Mouse (Mus musculus) embryo, embryonic 10.5 days (tissue): ENCODE measurements at regions not wholly inside any gene's neighbourhood (a gene's known extent, or its start where the extent isn't known, plus 50 kb on each side); places are given as distances from the start of the nearest gene placed in this dataset.

Experiments used
- DNase-seq: peaks from one replicate; pipeline ENCODE4 v3.0.0-alpha.2; 2015; ENCODE audit warnings: low spot score

- no peak for DNase-seq
Observed at GRCm38 (mm10) chr17:48592457-48592856, 137.8 kb downstream of the Unc5cl start.

DNA sequence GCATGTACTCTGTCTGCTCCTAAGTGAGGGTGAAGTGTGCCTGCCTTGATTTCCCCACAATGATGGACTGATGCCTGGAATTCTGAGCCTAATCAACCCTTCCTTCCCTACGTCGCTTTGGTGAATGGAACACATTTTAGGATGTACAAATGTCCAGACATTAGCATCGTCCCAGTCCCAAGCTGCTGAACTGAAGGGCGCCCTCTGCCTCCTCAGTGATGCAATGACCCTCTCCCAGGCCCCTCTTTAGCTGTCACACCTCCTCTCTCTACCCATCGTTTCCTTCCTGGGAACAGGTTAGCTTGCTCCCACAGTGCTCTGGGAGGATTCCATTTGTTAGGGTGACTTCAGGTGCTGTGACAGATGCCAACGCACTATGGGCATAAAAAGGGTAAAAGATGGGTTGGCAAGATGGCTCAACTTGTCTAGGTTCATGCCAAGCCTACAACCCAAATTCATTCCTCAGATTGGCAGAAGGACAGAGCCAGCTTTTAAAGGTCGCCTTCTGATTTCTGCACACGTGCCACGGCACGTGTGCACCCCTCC, 140.8 kb downstream of the Unc5cl start:
- no peak for DNase-seq

GRCm38 (mm10) chr17:48596406-48596805, 141.7 kb downstream of the Unc5cl start:
- DNase-seq: no peak

DNA sequence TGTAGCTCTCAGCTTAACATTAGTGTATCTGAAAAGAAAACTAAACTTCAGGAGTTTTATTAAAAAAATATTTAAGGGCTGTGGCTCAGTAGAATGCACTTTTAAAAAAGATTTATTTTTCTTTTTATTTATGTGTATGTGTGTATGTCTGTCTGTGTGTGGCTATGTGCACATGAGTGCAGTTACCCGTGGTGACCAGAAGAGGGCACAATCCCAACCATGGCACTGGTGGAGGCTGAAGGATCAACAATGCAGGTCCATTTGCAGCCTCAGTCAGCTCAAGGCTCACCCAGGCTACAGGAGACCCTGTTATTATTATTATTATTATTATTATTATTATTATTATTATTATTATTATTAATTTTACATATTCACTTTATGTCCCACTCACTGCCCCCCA, 142.6 kb downstream of the Unc5cl start:
- no peak for DNase-seq

- no peak for DNase-seq
Observed at GRCm38 (mm10) chr17:48598471-48599141, 143.9 kb downstream of the Unc5cl start.

DNA sequence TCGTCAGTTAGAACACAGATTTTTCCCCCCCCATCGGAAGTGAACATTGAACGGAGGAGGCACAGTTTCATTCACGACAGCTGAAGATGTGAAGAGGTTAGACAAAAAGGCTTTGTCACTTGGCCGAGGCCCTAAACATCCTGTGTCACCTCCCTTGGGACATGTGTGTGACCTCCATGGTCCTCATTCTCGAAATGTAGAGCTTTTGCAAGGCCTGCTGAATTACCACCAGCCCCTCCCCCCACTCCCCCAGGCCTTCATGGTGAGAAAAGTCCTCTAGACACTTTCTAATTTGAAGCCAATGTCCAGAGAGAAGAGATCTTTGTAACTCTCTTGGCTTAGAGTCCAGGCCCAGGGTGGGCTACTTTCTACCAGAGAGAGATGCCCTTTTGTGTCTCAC, 145.5 kb downstream of the Unc5cl start:
- DNase-seq: peak; percentile 12

- peak; percentile 86 for DNase-seq
Observed at GRCm38 (mm10) chr17:48602554-48602953, 147.9 kb downstream of the Unc5cl start.

DNA sequence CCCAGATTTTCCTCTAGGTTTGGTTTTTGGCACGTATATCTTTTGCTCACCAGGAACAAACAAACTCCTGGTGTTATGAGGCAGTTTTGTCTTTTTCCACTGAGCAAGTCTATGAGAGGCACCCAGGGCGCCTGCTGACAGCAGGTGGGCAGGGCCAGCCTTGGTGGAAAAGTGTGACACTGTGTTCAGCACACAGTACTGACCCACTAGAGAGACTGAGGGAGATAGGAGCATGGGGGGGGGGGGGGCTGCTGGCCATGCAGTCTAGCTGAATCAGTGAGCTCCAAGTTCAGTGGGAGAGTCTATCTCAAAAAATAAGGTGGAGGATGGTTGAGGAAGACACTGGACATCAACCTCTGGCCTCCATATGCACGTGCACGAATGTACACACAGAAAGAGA, 152.1 kb downstream of the Unc5cl start:
- no peak for DNase-seq

- DNase-seq: no peak
Observed at GRCm38 (mm10) chr17:48608315-48608714, 153.6 kb downstream of the Unc5cl start.

GRCm38 (mm10) chr17:48610107-48610506, 155.4 kb downstream of the Unc5cl start:
- DNase-seq: no peak

DNA sequence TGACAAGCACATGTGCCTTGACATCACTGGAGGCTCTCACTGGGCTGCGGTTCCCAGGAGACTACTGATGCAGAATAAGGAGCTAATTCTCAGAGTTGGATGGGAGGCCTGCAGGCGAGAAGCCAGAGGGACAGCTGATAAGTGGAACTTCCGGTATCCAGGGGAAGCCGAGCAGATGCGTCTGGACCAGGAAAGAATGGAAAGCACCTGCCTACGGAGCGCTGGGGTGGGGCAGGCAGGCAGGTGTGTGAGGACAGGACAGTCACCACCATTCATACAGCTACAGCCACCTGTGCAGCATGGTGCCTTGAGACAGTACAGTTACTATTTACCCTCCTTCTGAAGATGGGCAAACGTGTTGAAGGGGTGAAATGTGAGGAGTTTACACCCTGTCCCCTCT, 156.1 kb downstream of the Unc5cl start:
- DNase-seq: no peak

- DNase-seq: no peak
Observed at GRCm38 (mm10) chr17:48613491-48613890, 158.8 kb downstream of the Unc5cl start.

- DNase-seq: no peak
Observed at GRCm38 (mm10) chr17:48615248-48615647, 160.5 kb downstream of the Unc5cl start.

- no peak for DNase-seq
Observed at GRCm38 (mm10) chr17:48616205-48616604, 161.5 kb downstream of the Unc5cl start.

DNA sequence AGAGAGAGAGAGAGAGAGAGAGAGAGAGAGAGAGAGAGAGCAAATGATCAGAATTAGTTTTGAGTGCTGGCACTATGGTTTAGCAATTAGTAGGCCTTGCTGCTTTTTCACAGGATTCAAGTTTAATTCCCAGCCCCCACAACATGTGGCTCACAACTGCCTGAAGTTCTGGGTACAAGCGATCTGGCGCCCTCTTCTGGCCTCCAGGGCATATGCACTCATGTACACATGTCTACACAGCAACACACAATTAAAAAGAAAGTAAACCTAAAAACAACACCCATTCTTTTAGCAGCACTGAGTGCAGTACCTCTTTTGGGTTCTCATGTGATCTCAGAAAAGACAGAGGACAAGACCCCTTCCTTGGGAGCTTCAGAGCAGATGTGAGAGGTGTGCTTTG, 166.2 kb downstream of the Unc5cl start:
- no peak for DNase-seq

- no peak for DNase-seq
Observed at GRCm38 (mm10) chr17:48621676-48622075, 167.0 kb downstream of the Unc5cl start.

DNA sequence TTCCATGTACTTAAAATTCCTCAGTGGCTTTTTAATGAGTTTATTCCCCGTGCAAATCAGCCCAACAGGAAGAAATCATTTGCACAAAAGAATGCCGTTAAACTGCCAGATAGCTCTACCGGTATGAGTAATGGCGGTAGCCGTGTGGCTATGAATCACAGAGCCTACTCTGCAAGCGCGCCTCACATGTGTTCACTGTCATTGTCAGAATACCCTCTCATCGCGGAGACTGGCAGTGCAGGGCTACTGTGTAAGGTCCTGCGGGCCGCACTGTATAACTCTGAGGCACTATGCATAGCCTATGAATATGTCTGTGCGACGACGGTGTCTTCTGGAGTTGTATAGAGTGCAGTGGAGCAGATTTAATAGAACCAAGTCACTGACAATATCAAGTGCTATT, 170.2 kb downstream of the Unc5cl start:
- DNase-seq: no peak

GRCm38 (mm10) chr17:48625971-48626370, 171.3 kb downstream of the Unc5cl start:
- DNase-seq: no peak

- DNase-seq: no peak
Observed at GRCm38 (mm10) chr17:48639611-48640010, 184.9 kb downstream of the Unc5cl start.

- no peak for DNase-seq
Observed at GRCm38 (mm10) chr17:48643533-48644019, 188.9 kb downstream of the Unc5cl start.

- DNase-seq: no peak
Observed at GRCm38 (mm10) chr17:48645056-48645455, 190.4 kb downstream of the Unc5cl start.

- DNase-seq: no peak
Observed at GRCm38 (mm10) chr17:48646626-48647195, 192.0 kb downstream of the Unc5cl start.

DNA sequence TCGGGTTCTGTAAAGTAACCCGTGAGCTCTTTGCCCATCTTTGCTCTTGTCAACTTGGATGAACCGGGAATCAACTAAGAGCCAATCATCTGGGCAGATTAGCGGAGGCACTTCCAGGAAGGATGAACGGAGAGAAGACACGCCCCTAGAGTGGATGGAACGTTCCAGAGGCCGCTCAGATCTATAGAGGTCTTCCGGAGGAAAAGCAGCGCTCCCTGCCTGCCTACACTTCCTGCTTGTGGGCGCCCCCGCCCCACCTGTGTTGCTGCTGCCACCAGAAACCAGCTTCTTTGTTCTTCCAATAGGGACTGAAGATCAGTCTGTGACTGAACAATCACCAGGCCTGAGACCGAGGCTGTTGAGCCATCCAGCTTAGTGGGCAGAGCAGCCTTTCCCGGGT, 192.7 kb downstream of the Unc5cl start:
- peak; percentile 24 for DNase-seq

GRCm38 (mm10) chr17:48650556-48650955, 195.9 kb downstream of the Unc5cl start:
- DNase-seq: no peak
